Mouse (Mus musculus) liver, embryonic 14.5 days (tissue): ENCODE data around the gene Lpcat3.
"Not testable (repeated sequence)": the region's sequence is repeated elsewhere in the genome, so short reads cannot be mapped to it uniquely, and the experiment has no call there.

Experiments
- CTCF ChIP-seq: IDR thresholded peaks from 2 replicates; pipeline ENCODE4 v1.5.1; 2016; ENCODE audit warnings: antibody characterized with exemption, low read depth, control low read depth
- EP300 ChIP-seq: IDR thresholded peaks from 2 replicates; pipeline ENCODE4 v1.6.1; 2016; ENCODE audit warnings: antibody characterized with exemption, low read depth

DNA sequence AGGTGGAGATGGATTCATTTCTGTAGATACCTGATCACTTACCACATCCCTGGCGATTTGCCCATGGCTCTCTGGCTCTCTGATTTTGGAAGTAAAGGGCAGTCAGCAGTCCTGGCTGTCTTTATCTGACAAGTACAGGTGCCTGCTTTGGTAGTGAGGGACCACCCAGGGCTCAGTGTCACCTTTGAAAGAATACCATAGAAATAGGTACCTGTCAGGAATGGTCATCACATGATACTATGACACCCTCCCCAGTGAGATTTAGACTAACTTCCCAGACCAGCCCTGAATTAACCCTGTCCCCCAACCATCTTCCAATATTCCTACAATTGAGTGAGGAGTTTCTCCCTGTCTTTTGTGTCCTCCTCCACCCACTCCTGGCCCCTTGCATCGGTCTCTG is 26.8 kb upstream of the Lpcat3 start, which contains the start of gene C1s2:
- TF ChIP-seq CTCF, EP300: not testable (repeated sequence)
